Mouse (Mus musculus): ENCODE measurements at regions not wholly inside any gene's neighbourhood (a gene's known extent, or its start where the extent isn't known, plus 50 kb on each side); places are given as distances from the start of the nearest gene placed in this dataset.

DNA sequence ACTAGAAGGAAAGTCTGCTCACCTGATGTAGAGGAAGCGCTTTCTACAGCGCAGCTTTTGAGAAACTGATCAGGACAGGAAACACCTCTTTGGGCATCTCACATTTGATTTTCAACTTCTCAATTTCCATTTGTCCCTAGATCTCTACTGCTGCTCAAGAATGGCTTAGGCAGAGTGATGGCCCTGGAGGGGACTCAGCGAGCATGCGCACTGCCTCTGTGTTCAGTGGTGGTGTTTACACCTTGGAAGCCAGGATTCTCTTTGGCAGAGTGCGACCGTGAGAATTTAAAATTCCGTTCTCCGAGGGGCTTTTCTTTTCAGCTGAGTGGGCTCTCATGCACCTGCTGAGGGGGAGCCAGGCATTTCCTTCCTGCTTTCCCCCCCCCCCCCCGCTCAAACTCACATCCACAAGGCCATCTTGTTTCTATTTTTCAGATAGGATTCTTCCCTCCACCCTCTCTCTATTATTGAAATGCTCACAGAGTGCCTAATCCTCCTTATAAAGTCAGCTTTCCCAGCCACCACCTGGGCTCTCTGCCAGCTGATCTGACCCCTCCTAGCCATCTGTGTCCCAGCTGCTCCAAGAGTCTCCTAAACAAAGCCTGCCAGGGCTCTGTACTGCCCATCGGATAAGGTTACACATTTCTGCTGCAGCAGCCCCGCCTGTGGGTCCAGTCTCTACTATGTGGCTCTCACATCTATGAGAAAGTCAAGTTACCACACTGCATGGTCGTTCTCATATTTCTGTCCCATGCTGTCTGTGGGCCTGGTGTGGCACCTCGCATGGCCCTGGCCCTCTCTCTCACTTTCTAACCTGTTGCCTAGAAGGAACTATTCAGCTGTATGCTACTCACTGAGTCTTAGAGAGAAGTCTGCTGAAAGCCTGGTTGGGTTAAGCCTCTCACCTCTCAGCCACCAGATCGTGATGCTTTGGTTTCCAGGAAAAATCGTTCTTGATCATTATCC is 252.2 kb downstream of the Ankrd50 start:
- TF ChIP-seq POLR2A (IDR thresholded peaks at IDR 0.05; ENCODE audit: insufficient read length, low read depth) (no peak), CEBPB (IDR thresholded peaks at IDR 0.05; ENCODE audit: insufficient read depth, poor library complexity, severe bottlenecking) (no peak), POLR2AphosphoS2 (IDR thresholded peaks at IDR 0.05; ENCODE audit: insufficient read length, low read depth) (no peak), MYOD1 (IDR thresholded peaks at IDR 0.05; ENCODE audit: control insufficient read depth in 1 of 3, insufficient read length in 2 of 3, low read depth in 2 of 3) (peak; percentile 66 to 82 (median 72)), MYOG (IDR thresholded peaks at IDR 0.05; ENCODE audit: control insufficient read depth in 1 of 3, insufficient read depth in 1 of 3, insufficient read length in 2 of 3, low read depth in 2 of 3) (peak; percentile 50 to 88 (median 83)), TCF12 (IDR thresholded peaks at IDR 0.05; ENCODE audit: insufficient read depth, poor library complexity, severe bottlenecking) (peak; percentile 94), MAX (IDR thresholded peaks at IDR 0.05; ENCODE audit: low read depth) (no peak), USF1 (IDR thresholded peaks at IDR 0.05; ENCODE audit: low read depth) (no peak)

Measured in myocyte (in vitro differentiated cells).